Mouse (Mus musculus) limb, embryonic 12.5 days (tissue): ENCODE data around the gene Hist1h2aa. TPM values are rescaled to one million over a fixed set of nuclear protein-coding genes. Genes with fewer than 3 reads are reported as not detected.

Experiments
- ATAC-seq: fragments of 200-750 bp; cut with Nextera tagmentation; 2 replicates; pipeline ENCODE4 v1.8.0; 2017; ENCODE audit warnings: low read depth, moderate TSS enrichment; ENCODE audit not compliant: insufficient number of reproducible peaks, insufficient read depth, low FRiP score, low TSS enrichment
- H3K27ac ChIP-seq: fragments of 300-500 bp; sonication (generic); 2 replicates; pipeline ENCODE4 v1.5.1; 2016; ENCODE audit warnings: mild to moderate bottlenecking, moderate library complexity
- H3K27me3 ChIP-seq: fragments of 300-500 bp; sonication (generic); 2 replicates; pipeline ENCODE4 v1.6.1; 2016; ENCODE audit warnings: mild to moderate bottlenecking, moderate library complexity
- H3K36me3 ChIP-seq: fragments of 300-500 bp; sonication (generic); 2 replicates; pipeline ENCODE4 v1.6.1; 2016; ENCODE audit warnings: mild to moderate bottlenecking, moderate library complexity
- H3K4me1 ChIP-seq: fragments of 300-500 bp; sonication (generic); replicated peaks from 2 replicates; pipeline ENCODE4 v1.6.1; 2016
- H3K4me2 ChIP-seq: fragments of 300-500 bp; sonication (generic); 2 replicates; pipeline ENCODE4 v1.6.1; 2016; ENCODE audit warnings: mild to moderate bottlenecking, moderate library complexity
- H3K4me3 ChIP-seq: fragments of 300-500 bp; sonication (generic); replicated peaks from 2 replicates; pipeline ENCODE4 v1.5.1; 2016; ENCODE audit warnings: mild to moderate bottlenecking
- H3K9ac ChIP-seq: fragments of 300-500 bp; sonication (generic); replicated peaks from 2 replicates; pipeline ENCODE4 v1.6.1; 2016; ENCODE audit warnings: mild to moderate bottlenecking, moderate library complexity
- H3K9me3 ChIP-seq: fragments of 300-500 bp; sonication (generic); 2 replicates; pipeline ENCODE4 v1.6.1; 2016; ENCODE audit warnings: mild to moderate bottlenecking, moderate library complexity
- WGBS: fragments of 180-500 bp; shearing (Covaris S2); methylation state at CpG from one replicate; pipeline ENCODE4 v1.1.7; 2016; 5-methylcytosine and 5-hydroxymethylcytosine counted together
- polyA plus RNA-seq: library from polyadenylated mRNA; unstranded; fragments of >200 nt; fragmentation: Nextera tagmentation; extraction: Ambion mirVana; gene quantifications from 2 replicates; pipeline ENCODE4 v1.2.1, GENCODE M21; 2016

Hist1h2aa gene
- polyA plus RNA-seq, 1 experiment from 2014 or later = not detected

DNA sequence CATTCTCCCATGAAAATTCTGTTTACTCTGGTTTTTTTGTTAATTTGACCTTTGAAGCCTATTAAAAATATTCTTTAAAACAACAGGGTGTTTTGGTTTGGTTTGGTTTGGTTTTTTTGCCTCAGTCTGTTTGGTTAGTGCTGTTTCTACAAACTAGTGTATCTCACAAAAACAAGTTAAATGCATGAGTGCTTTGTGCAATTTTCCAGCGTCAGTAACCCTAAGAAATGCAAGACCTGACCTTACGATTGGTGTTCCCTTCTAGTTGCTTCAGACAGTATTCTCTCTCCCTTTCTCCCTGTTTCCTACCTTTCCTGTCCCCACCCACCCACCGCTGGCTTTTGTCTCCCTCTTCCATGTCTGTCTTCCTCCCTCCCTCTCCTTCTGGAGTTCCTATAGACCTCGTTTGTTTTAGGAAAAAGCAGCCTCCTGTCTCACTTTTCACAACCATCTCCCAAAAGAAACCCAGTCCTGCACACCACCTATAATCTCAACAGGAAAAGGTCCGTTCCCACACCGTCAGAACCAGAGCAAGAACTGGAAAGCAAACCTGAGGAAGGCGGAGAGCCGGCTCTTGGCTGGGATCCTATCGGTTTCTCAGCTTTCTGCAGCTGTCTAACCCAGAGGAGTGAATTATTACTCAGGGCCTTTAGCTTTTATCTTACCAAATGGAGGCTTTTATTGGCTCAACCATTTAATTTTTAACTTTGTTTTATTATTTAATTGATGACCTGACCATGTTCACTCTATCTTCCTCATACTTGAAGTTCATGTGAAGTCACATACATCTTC lies 19.7 kb upstream of the Hist1h2aa start, which contains the start of gene Slc17a4:
Slc17a4 (minus strand) TSS at position 634 of the 792 bp plus-strand sequence.
- Histone ChIP-seq H3K9me3 (no peaks in the 10 kb centered on the region), H3K9ac (no peak within 1 kb of the TSS), H3K4me3 (no peak within 1 kb of the TSS), H3K4me2 (no peak within 1 kb of the TSS), H3K4me1 (peaks cover 7% of the 10 kb centered on the region; the same call in 1 of the 2 replicates), H3K36me3 (no peaks in the 10 kb centered on the region), H3K27ac (no peak within 1 kb of the TSS), H3K27me3 (no peaks in the 10 kb centered on the region)
- WGBS = 69% methylated on average over 9 of the region's 9 CpGs
- no peak for ATAC-seq

DNA sequence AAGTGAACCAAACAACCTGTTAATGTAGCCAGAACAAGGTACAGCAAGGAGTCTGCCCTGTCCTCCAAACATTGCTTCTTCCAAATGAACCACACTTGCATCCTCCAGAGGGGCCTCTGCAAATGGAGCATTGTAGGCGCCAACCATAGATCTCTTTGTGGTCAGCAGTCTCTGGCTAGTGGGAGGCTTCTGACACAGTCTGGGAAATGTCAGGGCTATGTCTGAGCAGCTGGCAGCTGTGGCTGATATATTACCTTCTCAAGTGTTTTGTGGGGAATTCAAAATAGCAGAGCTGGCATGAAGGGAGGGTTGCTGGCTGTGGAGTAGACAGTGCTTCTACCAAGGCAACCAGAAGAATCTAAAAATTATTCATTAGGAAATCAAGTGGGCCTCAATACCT lies 18.1 kb upstream of the Hist1h2aa start:
- no peaks in the 10 kb centered on the region for H3K27me3 ChIP-seq
- H3K4me2 ChIP-seq = no peak overlapping the region
- H3K27ac ChIP-seq = no peak overlapping the region
- H3K9me3 ChIP-seq = no peaks in the 10 kb centered on the region
- H3K36me3 ChIP-seq = no peaks in the 10 kb centered on the region
- no peak for ATAC-seq
- peaks cover 7% of the 10 kb centered on the region; the same call in 1 of the 2 replicates for H3K4me1 ChIP-seq
- 87% methylated on average over 1 of the region's 1 CpGs for WGBS
- no peak overlapping the region for H3K9ac ChIP-seq
- H3K4me3 ChIP-seq = no peak overlapping the region

DNA sequence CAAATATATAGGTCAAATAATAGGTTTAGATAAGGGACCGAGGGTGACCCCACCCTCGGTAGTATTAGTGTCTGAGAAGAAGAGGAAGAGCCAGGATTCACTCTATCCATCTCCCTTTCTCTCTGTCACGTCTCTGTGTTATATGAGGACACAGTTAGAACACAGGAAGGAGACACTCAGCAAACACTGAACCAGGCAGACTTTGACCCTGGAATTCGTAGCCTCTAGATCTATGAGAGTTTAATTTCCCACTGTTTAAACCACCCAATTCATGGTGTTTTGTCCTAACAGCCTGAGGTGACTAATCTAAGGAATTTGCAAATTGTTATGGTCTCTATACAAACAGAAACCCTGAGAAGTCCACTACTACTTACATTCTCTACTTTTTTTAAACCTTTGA lies 16.6 kb upstream of the Hist1h2aa start:
- no peak for ATAC-seq
- Histone ChIP-seq H3K4me2 (no peak overlapping the region), H3K9ac (no peak overlapping the region), H3K9me3 (no peaks in the 10 kb centered on the region), H3K27ac (no peak overlapping the region), H3K36me3 (no peaks in the 10 kb centered on the region), H3K27me3 (no peaks in the 10 kb centered on the region), H3K4me1 (peaks cover 7% of the 10 kb centered on the region; the same call in 1 of the 2 replicates), H3K4me3 (no peak overlapping the region)
- WGBS = 80% methylated on average over 4 of the region's 4 CpGs

DNA sequence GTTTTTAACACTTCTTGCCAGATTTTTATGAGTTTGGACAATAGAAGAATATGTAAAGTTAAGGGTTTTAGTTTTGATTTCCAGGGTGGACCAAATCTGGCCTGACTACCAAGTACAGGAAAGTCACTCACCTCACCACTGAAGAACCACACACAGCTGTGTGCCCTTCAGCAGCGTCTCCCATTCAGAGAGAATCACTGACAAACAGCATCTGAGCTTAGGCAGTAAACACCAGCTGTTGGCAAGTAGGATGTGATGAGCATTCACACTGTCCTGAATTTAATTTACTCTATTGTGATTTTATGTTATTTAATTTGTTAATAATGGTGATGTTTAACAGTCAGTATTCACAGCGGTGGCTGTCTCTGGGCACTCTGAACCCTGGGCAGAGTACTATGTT lies 8.5 kb upstream of the Hist1h2aa start:
- 70% methylated on average over 2 of the region's 2 CpGs for WGBS

DNA sequence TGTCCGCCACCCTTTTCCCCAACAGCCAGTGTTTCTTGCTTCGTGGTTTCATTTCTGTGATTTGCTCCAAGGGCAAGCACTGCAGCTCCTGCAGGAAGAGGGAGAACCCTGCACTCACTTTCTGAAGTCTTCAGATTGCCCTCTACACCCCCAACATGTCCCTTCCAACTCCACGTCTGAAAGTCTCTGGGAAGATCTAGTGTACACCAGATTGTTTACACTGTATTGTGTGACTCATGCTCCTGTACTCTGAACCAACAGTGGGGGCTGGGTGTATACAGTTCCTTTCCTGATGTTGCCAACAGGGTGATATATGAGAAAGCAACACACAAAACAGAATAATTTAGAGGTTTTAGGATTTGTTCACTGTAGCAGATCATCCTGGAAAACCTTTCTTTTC lies 5.6 kb upstream of the Hist1h2aa start:
- Histone ChIP-seq H3K4me1 (peaks cover 9% of the 10 kb centered on the region), H3K4me3 (no peak overlapping the region)
- WGBS = 68% methylated on average over 3 of the region's 3 CpGs

More for the DNA sequence above, 8.5 kb upstream of the Hist1h2aa start:
- Histone ChIP-seq H3K36me3 (no peaks in the 10 kb centered on the region), H3K9ac (no peak overlapping the region), H3K27me3 (no peaks in the 10 kb centered on the region), H3K4me3 (no peak overlapping the region), H3K4me2 (no peak overlapping the region), H3K4me1 (peaks cover 3% of the 10 kb centered on the region), H3K9me3 (no peaks in the 10 kb centered on the region), H3K27ac (no peak overlapping the region)
- ATAC-seq = no peak

DNA sequence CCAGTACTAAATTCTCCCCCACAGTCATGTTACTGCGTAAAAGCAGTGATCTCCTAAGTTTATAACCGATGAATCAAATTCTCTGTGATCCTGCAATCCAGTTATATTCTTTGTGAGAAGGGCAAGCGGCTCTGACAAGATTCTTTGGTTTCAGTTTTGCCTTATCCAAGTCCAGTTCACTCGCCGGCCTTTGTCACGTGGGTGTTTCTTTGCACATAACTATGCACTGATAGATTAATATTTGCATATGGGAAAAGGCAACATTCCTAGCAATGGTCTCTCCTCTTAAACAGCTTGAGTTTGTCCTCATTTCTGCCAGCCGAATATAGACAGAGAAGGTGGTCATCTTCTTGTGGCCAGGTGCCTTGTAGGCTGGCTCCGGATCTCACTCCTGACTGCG lies 3.8 kb upstream of the Hist1h2aa start:
- Histone ChIP-seq H3K4me2 (no peak overlapping the region), H3K36me3 (no peaks in the 10 kb centered on the region), H3K9me3 (no peaks in the 10 kb centered on the region), H3K27ac (peak overlapping the region; percentile 13; the same call in 1 of the 2 replicates), H3K9ac (no peak overlapping the region), H3K4me3 (no peak overlapping the region), H3K27me3 (no peaks in the 10 kb centered on the region), H3K4me1 (peaks cover 9% of the 10 kb centered on the region)
- ATAC-seq = no peak
- 85% methylated on average over 9 of the region's 9 CpGs for WGBS

More for the DNA sequence above, 5.6 kb upstream of the Hist1h2aa start:
- H3K27ac ChIP-seq = no peak overlapping the region
- no peak overlapping the region for H3K4me2 ChIP-seq
- H3K9me3 ChIP-seq = no peaks in the 10 kb centered on the region
- no peaks in the 10 kb centered on the region for H3K36me3 ChIP-seq
- no peaks in the 10 kb centered on the region for H3K27me3 ChIP-seq
- no peak overlapping the region for H3K9ac ChIP-seq
- no peak for ATAC-seq

DNA sequence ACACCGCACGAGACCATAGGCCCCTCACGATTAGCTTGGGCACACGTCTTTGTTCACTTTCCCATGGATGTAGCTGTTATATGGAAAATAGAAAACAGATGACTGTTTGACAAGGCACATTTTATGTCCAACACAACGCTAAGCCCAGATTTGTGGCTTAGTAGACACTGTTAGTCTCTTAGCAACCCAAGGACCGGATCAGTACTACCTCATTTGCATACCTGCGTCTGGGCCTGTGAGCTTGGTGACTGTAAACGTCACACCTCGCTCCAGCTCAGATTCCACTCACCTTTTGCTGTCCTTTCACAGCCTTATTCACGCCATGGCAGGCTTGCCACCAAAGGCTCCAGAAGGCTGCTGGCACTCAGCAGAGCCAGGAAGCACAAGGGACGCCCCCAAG lies 3.4 kb upstream of the Hist1h2aa start:
- peak; percentile 80; the same call in 1 of the 2 replicates for ATAC-seq
- Histone ChIP-seq H3K27me3 (no peaks in the 10 kb centered on the region), H3K36me3 (no peaks in the 10 kb centered on the region), H3K9me3 (no peaks in the 10 kb centered on the region), H3K27ac (peak overlapping the region; percentile 57; the same call in 1 of the 2 replicates), H3K4me1 (peaks cover 9% of the 10 kb centered on the region), H3K4me3 (no peak overlapping the region), H3K9ac (no peak overlapping the region), H3K4me2 (peak overlapping the region; percentile 13; the same call in 1 of the 2 replicates)
- 34% methylated on average over 11 of the region's 11 CpGs for WGBS

DNA sequence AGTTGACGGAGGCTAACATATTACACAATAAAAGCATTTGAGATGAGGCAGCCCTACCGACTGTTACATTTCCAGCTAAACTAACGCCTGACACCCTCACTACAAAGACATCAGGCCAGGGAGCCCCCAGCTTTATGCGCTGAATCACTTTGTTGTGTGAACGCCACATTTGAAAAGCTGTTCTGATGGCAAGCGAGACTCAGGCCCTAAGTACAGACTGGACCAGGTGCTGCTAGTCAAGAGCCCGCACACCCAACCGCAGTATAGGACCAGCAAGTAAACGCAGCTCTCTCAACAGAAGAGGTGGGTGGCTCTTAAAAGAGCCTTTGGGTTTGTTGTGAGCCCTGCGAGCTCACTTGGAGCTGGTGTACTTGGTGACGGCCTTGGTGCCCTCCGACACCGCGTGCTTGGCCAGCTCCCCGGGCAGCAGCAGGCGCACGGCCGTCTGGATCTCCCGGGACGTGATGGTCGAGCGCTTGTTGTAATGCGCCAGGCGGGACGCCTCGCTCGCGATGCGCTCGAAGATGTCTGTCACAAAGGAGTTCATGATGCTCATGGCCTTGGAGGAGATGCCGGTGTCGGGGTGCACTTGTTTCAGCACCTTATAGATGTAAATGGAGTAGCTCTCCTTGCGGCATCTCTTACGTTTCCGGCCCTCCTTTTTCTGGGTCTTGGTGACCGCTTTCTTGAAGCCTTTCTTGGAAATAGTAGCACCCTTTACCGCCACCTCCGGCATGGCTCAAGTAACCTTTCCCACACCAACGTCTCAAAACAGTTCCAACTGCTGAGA lies 646 bp upstream of the Hist1h2aa start, which contains the start of gene Hist1h2ba:
Hist1h2ba (minus strand) TSS at position 736 of the 790 bp plus-strand sequence.
- ATAC-seq = no peak
- H3K27me3 ChIP-seq = no peaks in the 10 kb centered on the region
- H3K9ac ChIP-seq = no peak within 1 kb of the TSS
- H3K27ac ChIP-seq = no peak within 1 kb of the TSS
- H3K4me1 ChIP-seq = peaks cover 9% of the 10 kb centered on the region
- H3K4me2 ChIP-seq = no peak within 1 kb of the TSS
- WGBS = 94% methylated on average over 39 of the region's 39 CpGs
- no peaks in the 10 kb centered on the region for H3K9me3 ChIP-seq
- no peaks in the 10 kb centered on the region for H3K36me3 ChIP-seq
- H3K4me3 ChIP-seq = no peak within 1 kb of the TSS

DNA sequence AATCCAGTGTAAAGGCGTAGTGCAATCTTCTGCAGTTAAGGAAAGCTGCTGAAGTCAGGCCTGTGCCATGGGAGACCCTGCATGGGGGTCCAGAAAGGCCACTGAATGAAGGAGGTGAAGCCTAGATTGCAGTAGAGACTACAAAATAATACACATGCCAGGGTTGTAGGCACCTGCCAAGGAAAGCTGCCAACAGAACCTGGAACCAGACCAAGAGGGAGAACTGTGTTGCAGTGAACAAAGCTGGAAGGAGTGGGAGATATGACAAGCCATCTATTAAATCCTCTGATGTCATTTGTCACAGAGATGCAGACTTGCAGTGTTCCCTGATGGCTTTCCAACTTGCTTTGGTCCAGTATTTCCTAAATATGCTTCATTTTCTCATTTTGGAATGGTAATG lies 4.4 kb downstream of the Hist1h2aa start:
- Histone ChIP-seq H3K4me3 (no peak overlapping the region), H3K27ac (no peak overlapping the region), H3K4me2 (no peak overlapping the region), H3K36me3 (no peaks in the 10 kb centered on the region), H3K9ac (no peak overlapping the region), H3K4me1 (peaks cover 6% of the 10 kb centered on the region), H3K9me3 (no peaks in the 10 kb centered on the region), H3K27me3 (no peaks in the 10 kb centered on the region)
- 84% methylated on average over 1 of the region's 1 CpGs for WGBS
- no peak for ATAC-seq

DNA sequence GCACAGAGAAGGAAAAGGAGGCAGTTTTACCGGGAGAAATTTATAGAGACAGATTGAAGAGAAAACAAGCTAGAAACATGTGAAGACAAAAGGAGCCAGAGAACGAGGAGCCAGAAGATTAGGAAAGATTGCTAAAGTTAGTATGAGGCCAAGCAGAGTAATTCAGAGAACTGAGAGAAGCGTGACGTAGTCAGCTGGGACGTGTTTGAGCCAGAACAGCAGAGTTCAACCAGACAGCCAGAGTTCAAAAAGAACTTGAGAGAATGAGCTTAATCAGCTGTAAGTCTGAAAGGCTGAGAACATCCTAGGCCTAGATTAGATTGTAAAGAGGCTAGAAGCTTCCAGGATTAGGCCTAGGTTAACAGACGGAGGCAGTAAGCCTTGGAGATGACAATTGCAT lies 6.0 kb downstream of the Hist1h2aa start:
- peaks cover 10% of the 10 kb centered on the region for H3K4me1 ChIP-seq
- H3K27me3 ChIP-seq = no peaks in the 10 kb centered on the region
- no peak overlapping the region for H3K9ac ChIP-seq
- no peak overlapping the region for H3K4me2 ChIP-seq
- H3K36me3 ChIP-seq = no peaks in the 10 kb centered on the region
- 70% methylated on average over 6 of the region's 6 CpGs for WGBS
- H3K27ac ChIP-seq = no peak overlapping the region
- no peak overlapping the region for H3K4me3 ChIP-seq
- ATAC-seq = no peak
- no peaks in the 10 kb centered on the region for H3K9me3 ChIP-seq

DNA sequence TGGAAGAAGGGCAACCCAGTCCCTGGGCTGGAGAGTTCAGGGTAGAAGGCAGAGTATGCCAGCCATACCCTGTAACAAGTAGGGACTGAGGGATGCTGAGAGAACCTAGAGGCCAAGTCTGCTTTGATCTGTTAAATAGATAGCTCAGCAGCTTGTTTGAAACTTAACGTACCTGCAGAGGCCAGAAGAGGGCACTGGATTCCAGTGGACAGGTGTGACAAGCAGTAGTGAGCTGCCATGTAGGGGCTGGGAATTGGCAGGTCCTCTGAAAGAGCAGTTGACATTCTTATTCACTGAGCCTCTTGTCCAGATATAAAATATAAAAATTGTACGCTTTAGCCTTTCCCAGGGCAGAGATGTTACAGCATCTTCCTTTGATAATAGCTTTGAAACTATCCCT lies 8.6 kb downstream of the Hist1h2aa start:
- no peaks in the 10 kb centered on the region for H3K36me3 ChIP-seq
- WGBS = 41% methylated on average over 2 of the region's 2 CpGs
- no peak overlapping the region for H3K9ac ChIP-seq
- no peak for ATAC-seq
- H3K9me3 ChIP-seq = no peaks in the 10 kb centered on the region
- H3K4me3 ChIP-seq = no peak overlapping the region
- no peak overlapping the region for H3K4me2 ChIP-seq
- H3K27ac ChIP-seq = no peak overlapping the region
- H3K4me1 ChIP-seq = peaks cover 26% of the 10 kb centered on the region
- no peaks in the 10 kb centered on the region for H3K27me3 ChIP-seq
